Mouse (Mus musculus) C3H10T1/2 (cell line): ENCODE data around the gene Pde4c. TPM values are rescaled to one million over a fixed set of nuclear protein-coding genes. Genes with fewer than 3 reads are reported as not detected.

ENCODE experiments used
- polyA plus RNA-seq, 2 experiments: library from polyadenylated mRNA; unstranded; fragments of >200 nt; fragmentation: generic; extraction: Trizol; gene quantifications; one replicate each; pipeline ENCODE4 v1.2.1; 2012; ENCODE audit warnings: missing spikeins in 2 of 2

Pde4c gene
- polyA plus RNA-seq = under 1 TPM; 0.01 to 0.04 TPM

DNA sequence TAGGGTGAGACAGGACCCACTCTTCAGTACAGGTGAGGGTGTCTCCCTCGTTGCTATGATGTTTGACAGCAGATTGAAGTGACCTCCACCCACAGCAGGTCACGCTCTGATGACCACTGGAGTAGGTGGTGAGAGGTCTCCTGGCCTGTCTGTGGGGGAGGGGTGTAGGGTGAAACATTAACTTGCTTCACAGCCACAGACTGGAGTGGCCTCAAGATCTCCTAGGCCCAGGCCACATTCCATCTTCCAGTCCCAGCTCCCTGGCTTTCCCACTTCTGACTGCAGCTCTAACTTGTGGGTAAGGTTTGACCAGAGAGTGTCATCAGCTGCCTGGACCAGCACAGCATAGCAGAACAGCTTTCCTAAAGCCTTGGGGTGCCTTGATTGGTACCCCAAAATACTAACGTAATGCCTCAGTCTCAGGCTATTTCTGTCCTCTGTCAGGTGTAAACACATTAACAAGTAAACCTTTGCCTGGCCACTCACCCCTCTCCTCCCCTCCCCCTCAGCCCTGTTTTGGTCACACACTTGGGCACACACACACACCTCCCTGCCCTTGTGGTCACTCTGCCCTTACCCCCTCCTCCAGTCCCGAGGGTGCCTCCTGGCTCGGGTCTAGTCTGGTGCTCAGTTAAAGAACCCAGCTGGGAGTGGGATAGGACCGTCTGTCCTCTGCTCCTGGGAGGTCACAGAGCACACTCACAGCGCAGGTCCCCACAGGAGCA, at the start of gene Pde4c:
TSS of gene Pde4c (plus strand) at position 235 of the 725 bp plus-strand sequence.

DNA sequence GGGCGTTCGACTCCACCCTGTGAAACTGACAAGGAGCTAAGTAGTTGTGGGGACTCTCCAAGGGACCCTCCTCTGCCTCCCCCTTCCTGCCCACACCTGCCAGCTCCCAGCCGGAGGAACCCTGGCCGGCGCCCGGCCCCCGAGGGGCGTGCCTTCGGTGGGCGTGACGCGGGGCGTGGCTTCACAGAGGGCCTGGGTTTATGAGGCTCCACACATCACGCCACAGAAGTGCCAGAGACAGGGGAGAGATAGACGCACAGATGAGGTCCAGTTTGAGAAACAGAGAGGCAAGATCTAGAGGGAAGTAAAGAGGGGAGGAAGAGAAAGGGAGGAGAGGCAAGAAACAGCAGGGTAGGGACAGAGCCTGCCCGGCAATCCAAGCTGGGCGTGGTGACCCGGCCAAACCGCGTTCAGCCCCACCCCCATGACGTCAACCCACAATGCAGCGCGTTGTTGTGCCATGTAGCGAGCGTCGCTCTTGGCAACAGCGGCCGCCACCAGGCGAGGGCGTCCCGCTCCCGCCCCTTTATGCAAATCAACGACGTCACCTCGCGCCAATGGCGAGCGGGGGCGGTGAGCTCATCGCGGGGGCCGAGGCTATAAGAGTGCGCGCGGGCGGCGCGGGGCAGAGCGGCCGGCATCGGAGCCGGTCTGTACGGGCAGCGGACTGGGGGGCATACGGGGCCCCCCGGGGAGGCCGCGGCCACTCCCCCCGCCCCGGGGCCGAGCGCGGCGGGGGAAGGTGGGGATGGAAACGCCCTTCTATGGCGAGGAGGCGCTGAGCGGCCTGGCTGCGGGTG, 25.0 kb upstream of the Pde4c start, which contains the start of gene Jund:
TSS of gene Jund (plus strand) at position 640 of the 800 bp plus-strand sequence.

DNA sequence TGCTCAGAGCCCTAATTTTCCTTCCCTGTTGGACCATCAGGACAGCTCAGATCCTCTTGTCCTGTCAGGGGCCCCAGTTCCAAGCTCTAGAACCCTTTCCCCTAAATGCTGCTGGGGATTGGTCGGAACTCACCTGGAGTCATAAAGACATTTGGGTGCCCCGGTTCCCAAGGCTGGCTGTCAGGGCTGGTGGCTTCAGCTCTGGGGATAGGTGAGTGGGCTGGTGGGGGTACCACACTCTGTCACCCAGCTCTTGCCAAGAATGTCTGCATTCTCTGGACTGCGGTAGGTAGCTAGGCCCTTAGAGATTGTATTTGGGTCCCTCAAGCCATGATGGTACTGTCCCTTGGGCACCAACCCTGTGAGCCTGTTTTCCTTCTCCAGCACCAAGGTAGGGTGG, 20.2 kb upstream of the Pde4c start, which contains the start of gene Iqcn:
TSS of gene Iqcn (plus strand) at position 171 of the 400 bp plus-strand sequence.

DNA sequence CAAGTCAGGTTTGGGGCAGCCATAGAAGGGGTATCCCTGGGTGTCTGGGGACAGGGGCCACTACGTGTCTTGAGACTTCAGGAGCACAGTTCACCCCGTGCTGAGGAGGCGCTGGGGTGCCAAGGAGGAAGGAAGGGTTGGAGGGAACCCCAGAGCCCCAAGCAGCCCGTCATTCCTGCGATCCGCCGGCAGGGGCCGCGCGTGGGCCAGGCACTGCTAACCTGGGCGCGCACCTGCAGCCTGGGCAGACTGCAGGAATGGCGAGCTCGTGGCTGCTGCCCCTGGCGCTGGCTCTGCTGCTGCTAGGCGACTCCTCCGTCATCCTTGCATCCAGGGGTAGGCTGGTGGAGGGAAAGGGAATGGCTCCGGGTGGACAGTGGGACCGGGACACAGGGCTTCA, 5.2 kb upstream of the Pde4c start, which contains the start of gene Gm3336:
TSS of gene Gm3336 (plus strand) at position 247 of the 400 bp plus-strand sequence.

DNA sequence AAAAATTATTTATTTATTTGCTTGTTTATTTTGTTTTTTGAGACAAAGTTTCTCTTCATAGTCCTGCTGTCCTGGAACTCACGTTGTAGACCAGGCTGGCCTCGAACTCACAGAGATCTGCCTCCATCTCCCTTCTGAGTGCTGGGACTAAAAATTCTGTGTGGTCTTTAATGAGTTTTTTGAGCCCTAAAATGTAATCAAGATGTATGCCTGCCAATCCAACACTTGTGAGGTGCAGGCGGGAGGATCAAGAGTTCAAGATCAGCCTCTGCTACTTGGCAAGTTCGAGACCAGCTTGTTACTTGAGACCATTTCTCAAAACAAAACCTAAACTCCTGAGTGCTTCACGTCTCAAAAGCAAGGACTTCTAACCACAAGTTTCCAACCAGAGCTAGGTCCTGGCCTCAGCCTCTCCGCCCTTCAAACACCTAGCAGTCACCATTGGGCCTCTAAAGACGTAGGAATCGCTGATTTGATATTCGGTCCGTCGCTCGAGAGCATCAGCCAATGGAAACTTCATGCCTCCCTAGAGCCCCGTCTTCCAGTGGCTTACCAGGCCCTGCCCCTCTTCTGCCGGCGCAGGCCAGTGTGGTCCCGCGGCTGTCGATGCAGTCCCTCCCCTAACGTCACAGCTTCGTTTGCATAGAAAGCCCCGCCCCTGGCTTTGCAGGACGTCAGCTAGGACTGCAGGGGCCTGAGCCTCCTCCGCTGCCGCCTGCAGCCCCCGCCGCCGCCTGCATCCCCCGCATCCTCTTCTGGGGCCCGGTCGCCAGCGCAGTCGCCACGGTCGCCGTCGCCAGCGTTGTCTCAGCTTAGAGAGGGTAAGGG, 30.7 kb downstream of the Pde4c start, which contains the start of gene Rab3a:
TSS of gene Rab3a (plus strand) at position 637 of the 828 bp plus-strand sequence.

DNA sequence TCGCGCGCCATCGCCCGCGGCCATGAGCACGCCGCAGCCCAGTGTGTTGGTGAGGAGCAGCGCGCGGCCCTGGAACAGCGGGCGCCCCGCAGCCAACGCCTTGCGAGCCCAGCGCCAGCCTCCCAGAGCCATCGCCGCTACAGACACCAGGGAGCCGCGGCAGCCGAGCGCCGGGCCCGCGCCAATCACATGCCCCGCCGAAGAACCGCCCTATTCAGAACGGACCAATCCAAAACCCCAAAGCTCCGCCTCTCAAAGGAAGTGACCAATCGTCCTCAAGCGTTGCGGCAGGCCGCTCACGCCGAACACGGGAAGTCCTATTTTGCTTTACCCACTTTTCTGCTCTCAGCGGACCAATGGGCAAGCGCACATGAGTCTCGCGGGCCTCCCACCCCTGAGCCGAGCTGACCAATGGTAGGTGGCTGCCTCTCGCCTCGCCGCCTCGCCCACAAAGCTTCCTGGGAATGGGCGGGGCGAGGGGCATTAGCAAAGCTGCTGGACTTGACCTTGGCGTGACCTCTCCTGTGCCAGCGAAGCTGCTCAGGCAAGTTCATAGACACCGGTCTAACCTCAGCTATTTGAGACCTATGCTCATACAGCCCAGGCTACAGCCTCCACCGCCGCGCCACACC, 37.4 kb downstream of the Pde4c start, which contains the start of gene Mpv17l2:
TSS of gene Mpv17l2 (minus strand) at position 172 of the 632 bp plus-strand sequence.

DNA sequence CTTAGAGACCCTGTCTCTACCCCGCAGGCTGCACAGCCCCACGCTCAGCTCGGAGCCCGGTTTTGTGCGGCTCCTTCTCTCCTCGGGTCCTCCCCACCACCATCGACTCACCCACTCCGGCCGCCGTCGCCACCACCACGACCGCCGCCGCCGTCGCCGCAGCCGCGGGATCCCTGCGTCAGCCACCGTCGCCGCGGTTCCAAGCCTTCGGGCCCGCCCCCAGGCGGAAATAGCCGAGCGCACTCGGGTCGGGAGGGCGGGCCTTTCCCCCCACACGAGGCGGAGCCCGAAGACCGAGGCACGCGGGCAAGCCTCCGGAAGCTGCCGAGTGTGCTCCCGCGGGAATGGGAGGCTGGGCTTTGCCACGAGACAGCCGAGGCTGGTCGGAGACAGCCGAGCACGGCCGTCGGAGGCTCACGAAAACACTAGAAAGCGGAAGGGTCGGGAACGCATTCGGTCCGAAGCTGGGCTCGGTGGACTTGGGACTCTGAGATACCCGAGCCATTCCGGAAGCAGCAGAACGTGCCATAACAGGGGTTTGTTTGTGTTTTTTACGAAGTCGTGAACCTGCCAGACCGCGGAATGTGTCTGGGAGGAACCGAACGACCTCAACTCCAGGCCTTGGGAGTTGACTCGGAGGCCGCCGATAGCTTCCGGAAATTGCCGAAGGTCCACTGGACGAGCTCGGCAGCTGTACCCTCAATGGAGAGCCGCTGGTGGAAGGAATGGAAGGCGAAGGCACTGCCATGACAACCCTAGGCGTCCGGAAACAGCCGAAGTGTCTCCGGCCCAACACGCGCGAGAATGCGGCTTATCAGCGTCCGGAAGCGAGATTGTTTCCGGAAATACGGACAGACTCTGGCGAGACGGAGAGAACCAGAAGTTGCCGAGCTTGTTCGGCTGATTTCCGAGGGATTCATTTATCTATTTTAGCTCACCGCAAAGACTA, 53.2 kb downstream of the Pde4c start, which contains the start of gene Pik3r2:
TSS of gene Pik3r2 (minus strand) at position 218 of the 949 bp plus-strand sequence.

Other genes with a start within 250 kb of the Pde4c start
- gene Klhl26, start 246.8 kb upstream of the Pde4c start, polyA plus RNA-seq = 10 to 100 TPM; 14.5 to 39.8 TPM
- under 1 TPM; 0.13 to 0.68 TPM for gene Tmem59l, start 236.4 kb upstream of the Pde4c start, polyA plus RNA-seq
- 100 to 1,000 TPM; 255 to 582 TPM for gene Crlf1, start 230.6 kb upstream of the Pde4c start, polyA plus RNA-seq
- gene Rex1bd, start 217.0 kb upstream of the Pde4c start, polyA plus RNA-seq = 100 to 1,000 TPM; 419 to 692 TPM
- 1,000 to 10,000 TPM; 2,018 to 3,199 TPM for gene Uba52, start 212.9 kb upstream of the Pde4c start, polyA plus RNA-seq
- 100 to 1,000 TPM; 339 to 400 TPM for gene Fkbp8, start 196.0 kb upstream of the Pde4c start, polyA plus RNA-seq
- 10 to 100 TPM; 49.2 to 79.4 TPM for gene Kxd1, start 195.8 kb upstream of the Pde4c start, polyA plus RNA-seq
- gene Ell, start 184.3 kb upstream of the Pde4c start, polyA plus RNA-seq = 10 to 100 TPM in 1 of 2 experiments, 1 to 10 TPM in 1; 7.9 to 19.2 TPM
- gene Isyna1, start 129.3 kb upstream of the Pde4c start, polyA plus RNA-seq = 1 to 10 TPM in 1 of 2 experiments, under 1 TPM in 1; 0.20 to 2.1 TPM
- 100 to 1,000 TPM; 218 to 229 TPM for gene Ssbp4, start 114.8 kb upstream of the Pde4c start, polyA plus RNA-seq
- gene Lrrc25, start 107.6 kb upstream of the Pde4c start, polyA plus RNA-seq = not detected
- gene Gdf15, start 91.3 kb upstream of the Pde4c start, polyA plus RNA-seq = under 1 TPM; 0.27 to 0.47 TPM
- 10 to 100 TPM; 20.7 to 45.2 TPM for gene Pgpep1, start 63.3 kb upstream of the Pde4c start, polyA plus RNA-seq
- gene Lsm4, start 50.5 kb upstream of the Pde4c start, polyA plus RNA-seq = 100 to 1,000 TPM; 194 to 446 TPM
- 100 to 1,000 TPM in 1 of 2 experiments, 10 to 100 TPM in 1; 87.4 to 175 TPM for gene Jund, start 24.8 kb upstream of the Pde4c start, polyA plus RNA-seq
- gene Iqcn, start 20.3 kb upstream of the Pde4c start, polyA plus RNA-seq = under 1 TPM; under 0.01 to 0.04 TPM
- under 1 TPM; 0.04 to 0.15 TPM for gene Gm3336, start 5.2 kb upstream of the Pde4c start, polyA plus RNA-seq
- 10 to 100 TPM in 1 of 2 experiments, 1 to 10 TPM in 1; 7.4 to 25.3 TPM for gene Rab3a, start 31.0 kb downstream of the Pde4c start, polyA plus RNA-seq
- gene Mpv17l2, start 37.2 kb downstream of the Pde4c start, polyA plus RNA-seq = 100 to 1,000 TPM in 1 of 2 experiments, 10 to 100 TPM in 1; 80.0 to 154 TPM
- 100 to 1,000 TPM in 1 of 2 experiments, 10 to 100 TPM in 1; 43.0 to 149 TPM for gene Pik3r2, start 53.0 kb downstream of the Pde4c start, polyA plus RNA-seq
- gene Mast3, start 81.3 kb downstream of the Pde4c start, polyA plus RNA-seq = 10 to 100 TPM in 1 of 2 experiments, 1 to 10 TPM in 1; 10.0 to 26.6 TPM
- under 1 TPM; 0.30 to 0.48 TPM for gene Il12rb1, start 84.7 kb downstream of the Pde4c start, polyA plus RNA-seq
- 10 to 100 TPM in 1 of 2 experiments, 1 to 10 TPM in 1; 1.1 to 13.3 TPM for gene Arrdc2, start 116.0 kb downstream of the Pde4c start, polyA plus RNA-seq
- 1 to 10 TPM; 1.0 to 8.4 TPM for gene Kcnn1, start 139.5 kb downstream of the Pde4c start, polyA plus RNA-seq
- 100 to 1,000 TPM in 1 of 2 experiments, 10 to 100 TPM in 1; 80.3 to 212 TPM for gene Ccdc124, start 150.2 kb downstream of the Pde4c start, polyA plus RNA-seq
- gene Slc5a5, start 169.0 kb downstream of the Pde4c start, polyA plus RNA-seq = under 1 TPM; 0.06 to 0.31 TPM
- gene Rpl18a, start 173.7 kb downstream of the Pde4c start, polyA plus RNA-seq = over 10,000 TPM in 1 of 2 experiments, 1,000 to 10,000 TPM in 1; 6,240 to 13,562 TPM
- 10 to 100 TPM; 34.0 to 47.7 TPM for gene Map1s, start 182.2 kb downstream of the Pde4c start, polyA plus RNA-seq